Mouse (Mus musculus) spleen, adult 2 months (tissue): Measurements from ENCODE around the gene Six3.

Source experiments
- CTCF ChIP-seq: fragments of 200-500 bp; IDR thresholded peaks from 2 replicates; pipeline ENCODE4 v1.5.1; 2011; ENCODE audit warnings: mild to moderate bottlenecking, inconsistent platforms; ENCODE audit not compliant: insufficient read depth, insufficient read length, insufficient replicate concordance; ENCODE audit errors: extremely low read depth
- POLR2A ChIP-seq: fragments of 200-500 bp; IDR thresholded peaks from 2 replicates; pipeline ENCODE4 v1.6.1; 2011; ENCODE audit warnings: low read depth, low read length, inconsistent platforms

GRCm38 (mm10) chr17:85609621-85610392 lies 3.6 kb upstream of the Six3 start:
- TF ChIP-seq CTCF (no peak), POLR2A (no peak)
